ENCODE assay signal across 24 mouse cellular contexts in the genomic region with DNA sequence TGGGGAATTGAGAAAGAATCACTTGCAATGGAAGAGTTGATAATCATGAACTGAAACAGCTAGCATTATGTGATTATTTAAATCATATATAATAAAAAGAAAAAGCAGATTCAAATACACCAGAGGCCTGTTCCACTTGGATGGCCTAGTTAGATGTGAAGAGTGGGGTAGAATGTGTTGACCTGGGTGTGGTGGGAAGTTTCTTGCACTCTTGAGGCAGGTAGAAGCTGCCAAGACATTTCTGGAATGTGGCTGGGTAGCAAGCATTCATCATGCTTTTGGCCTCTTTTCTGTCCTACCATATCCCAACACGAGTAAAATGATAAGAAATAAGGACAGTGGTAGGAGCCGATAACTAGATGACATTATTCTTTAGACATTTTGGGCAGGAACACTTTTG. TPM values are rescaled to one million over a fixed set of nuclear protein-coding genes. Genes with fewer than 3 reads are reported as not detected.
"Had no signal": no experiment of that assay in that cellular context is flagged by ENCODE, and none has a peak within 500 bp of the region (broad histone marks: within the 10 kb centered on the region; RNA-seq: fewer than 3 reads in every experiment).

No protein-coding gene starts in this region.

- H3K4me1 ChIP-seq: kidney, embryonic 15.5 days; limb, embryonic 10.5 days; limb, embryonic 13.5 days; midbrain, embryonic 12.5 days; midbrain, embryonic 15.5 days; neural tube, embryonic 12.5 days; neural tube, embryonic 15.5 days had no signal

- H3K9ac ChIP-seq: kidney, embryonic 15.5 days; limb, embryonic 13.5 days; liver, embryonic 13.5 days; midbrain, embryonic 12.5 days; midbrain, embryonic 15.5 days; neural tube, embryonic 12.5 days; neural tube, embryonic 15.5 days had no signal

- H3K36me3 ChIP-seq: kidney, embryonic 15.5 days; limb, embryonic 10.5 days; limb, embryonic 13.5 days; liver, embryonic 13.5 days; midbrain, embryonic 12.5 days; midbrain, embryonic 15.5 days; neural tube, embryonic 12.5 days; neural tube, embryonic 15.5 days had no signal

- H3K27me3 ChIP-seq: kidney, embryonic 15.5 days; limb, embryonic 13.5 days; liver, embryonic 13.5 days; midbrain, embryonic 12.5 days; midbrain, embryonic 15.5 days; neural tube, embryonic 12.5 days; neural tube, embryonic 15.5 days had no signal

- H3K4me3 ChIP-seq: kidney, embryonic 15.5 days; limb, embryonic 10.5 days; limb, embryonic 13.5 days; liver, embryonic 13.5 days; midbrain, embryonic 12.5 days; midbrain, embryonic 15.5 days; neural tube, embryonic 12.5 days; neural tube, embryonic 15.5 days had no signal

- H3K27ac ChIP-seq: kidney, embryonic 15.5 days; limb, embryonic 10.5 days; limb, embryonic 13.5 days; liver, embryonic 13.5 days; macrophage; midbrain, embryonic 12.5 days; midbrain, embryonic 15.5 days; neural tube, embryonic 12.5 days; neural tube, embryonic 15.5 days had no signal

- DNase-seq: kidney, adult 2 months; kidney, postnatal 10 days; kidney, postnatal 36 days; liver, embryonic 13.5 days; right cerebral cortex, adult 18-20 months; right cerebral cortex, postnatal 14 days; right cerebral cortex, postnatal 4 days; spleen, adult 18-20 months; thymus, adult 18-20 months; thymus, postnatal 4 days had no signal

- H3K4me2 ChIP-seq: kidney, embryonic 15.5 days; limb, embryonic 13.5 days; liver, embryonic 13.5 days; midbrain, embryonic 12.5 days; midbrain, embryonic 15.5 days; neural tube, embryonic 12.5 days; neural tube, embryonic 15.5 days had no signal

- H3K9me3 ChIP-seq: kidney, embryonic 15.5 days; limb, embryonic 10.5 days; limb, embryonic 13.5 days; liver, embryonic 13.5 days; midbrain, embryonic 12.5 days; midbrain, embryonic 15.5 days; neural tube, embryonic 12.5 days; neural tube, embryonic 15.5 days had no signal

- ATAC-seq: intestine, postnatal 0 days; midbrain, embryonic 15.5 days had no signal

RNA-seq across cellular contexts. Expression of a gene that starts 3.5 kb away (rescaled TPM):
- total RNA-seq: layer of hippocampus, postnatal 14 days; left cerebral cortex, adult 8-10 months; left cerebral cortex, postnatal 14 days had no signal
- polyA plus RNA-seq: limb, embryonic 10.5 days; midbrain, embryonic 12.5 days; midbrain, embryonic 15.5 days; neural tube, embryonic 12.5 days; neural tube, embryonic 15.5 days had no signal

RNA-seq across cellular contexts. Expression of a gene that starts 39.4 kb away (rescaled TPM):
- polyA plus RNA-seq: liver, adult 2 months; midbrain, embryonic 12.5 days had no signal

RNA-seq across cellular contexts. Expression of a gene that starts 46.4 kb away (rescaled TPM):
- total RNA-seq: left cerebral cortex, postnatal 14 days had no signal
- polyA plus RNA-seq: testis, adult 2 months had no signal
